Mouse (Mus musculus): ENCODE data around the gene Acadm.

DNA sequence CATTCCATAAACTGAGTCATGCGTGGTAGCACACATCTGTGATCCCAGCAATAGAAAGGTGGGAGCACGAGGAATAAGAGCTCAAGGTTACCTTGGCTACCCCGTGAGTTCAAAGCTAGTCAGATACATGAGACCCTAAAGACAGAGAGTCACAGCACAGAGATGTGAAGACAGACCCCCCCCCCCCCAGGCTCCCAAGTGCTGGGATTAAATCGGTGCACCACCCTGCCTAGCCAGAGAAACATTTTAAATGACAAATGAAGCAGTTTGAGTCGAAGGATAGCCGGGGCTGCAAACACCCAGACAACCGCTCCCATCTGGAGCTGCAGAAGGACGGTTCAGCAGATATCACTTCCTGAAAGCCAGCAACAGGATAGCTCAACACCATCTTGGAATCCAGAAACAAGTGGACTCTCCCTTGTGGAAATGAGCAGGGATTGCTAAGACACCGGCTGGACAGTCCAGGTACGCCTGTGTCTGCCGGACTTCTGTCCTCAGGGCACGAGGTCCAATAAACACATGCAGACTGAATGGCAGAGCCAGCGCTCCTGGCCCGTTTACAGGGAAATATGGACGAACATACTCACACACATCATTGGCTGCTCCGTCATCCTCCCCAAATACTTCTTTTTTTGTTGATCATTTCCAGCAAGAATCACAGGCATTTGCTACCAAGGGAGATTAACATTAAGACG, 7.2 kb downstream of the Acadm start:
- no peak for TF ChIP-seq CTCF (conservative IDR thresholded peaks at IDR 0.05 in 1 of 2, IDR thresholded peaks at IDR 0.05 in 1 of 2; ENCODE audit: low read depth in 2 of 2, low read length in 2 of 2)
- no peak for TF ChIP-seq MAX (IDR thresholded peaks at IDR 0.05; ENCODE audit: low read length)
- TF ChIP-seq TBP (conservative IDR thresholded peaks at IDR 0.05; ENCODE audit: low read depth, low read length) = no peak
- no peak for TF ChIP-seq JUN (IDR thresholded peaks at IDR 0.05; ENCODE audit: insufficient read depth, low read depth, low read length)
- no peak for TF ChIP-seq JUND (conservative IDR thresholded peaks at IDR 0.05; ENCODE audit: low read depth, low read length)
- TF ChIP-seq ELF1 (IDR thresholded peaks at IDR 0.05; ENCODE audit: low read depth, low read length) = no peak
- no peak for TF ChIP-seq ZNF384 (IDR thresholded peaks at IDR 0.05; ENCODE audit: low read depth, low read length)
- TF ChIP-seq MAFK (IDR thresholded peaks at IDR 0.05; ENCODE audit: insufficient replicate concordance, low read length) = no peak
- TF ChIP-seq RAD21 (IDR thresholded peaks at IDR 0.05; ENCODE audit: low read depth, low read length) = no peak
- TF ChIP-seq UBTF (IDR thresholded peaks at IDR 0.05; ENCODE audit: low read depth, low read length) = no peak
- no peak for TF ChIP-seq POLR2A (IDR thresholded peaks at IDR 0.05; ENCODE audit: low read depth, low read length)
- TF ChIP-seq HCFC1 (IDR thresholded peaks at IDR 0.05; ENCODE audit: low read depth, low read length) = no peak
- no peak for TF ChIP-seq ZMIZ1 (IDR thresholded peaks at IDR 0.05; ENCODE audit: low read depth, low read length)
- TF ChIP-seq EP300 (IDR thresholded peaks at IDR 0.05; ENCODE audit: low read length) = no peak
